Mouse (Mus musculus) kidney, embryonic 14.5 days (tissue): ENCODE results near the gene Hoxa1. TPM values are rescaled to one million over a fixed set of nuclear protein-coding genes. Genes with fewer than 3 reads are reported as not detected.

Experiments
- ATAC-seq: fragments of 200-750 bp; cut with Nextera tagmentation; 2 replicates; pipeline ENCODE4 v1.8.0; 2017; ENCODE audit warnings: moderate number of reproducible peaks, mild to moderate bottlenecking, moderate TSS enrichment, moderate library complexity; ENCODE audit not compliant: low FRiP score, low TSS enrichment
- H3K27ac ChIP-seq: fragments of 300-500 bp; sonication (generic); 2 replicates; pipeline ENCODE4 v1.5.1; 2014; ENCODE audit warnings: low read depth, mild to moderate bottlenecking, low read length, moderate library complexity, mixed read lengths
- H3K27me3 ChIP-seq: fragments of 300-500 bp; sonication (generic); 2 replicates; pipeline ENCODE4 v1.6.1; 2014; ENCODE audit warnings: mild to moderate bottlenecking, low read length; ENCODE audit not compliant: control insufficient read depth, insufficient read depth
- H3K36me3 ChIP-seq: fragments of 300-500 bp; sonication (generic); 2 replicates; pipeline ENCODE4 v1.6.1; 2014; ENCODE audit warnings: low read length, mixed read lengths; ENCODE audit not compliant: control insufficient read depth, insufficient read depth
- H3K4me1 ChIP-seq: fragments of 300-500 bp; sonication (generic); 2 replicates; pipeline ENCODE4 v1.6.1; 2014; ENCODE audit warnings: low read length, mixed read lengths; ENCODE audit not compliant: control insufficient read depth, insufficient read depth
- H3K4me2 ChIP-seq: fragments of 300-500 bp; sonication (generic); replicated peaks from 2 replicates; pipeline ENCODE4 v1.6.1; 2014; ENCODE audit warnings: low read depth, mild to moderate bottlenecking, low read length
- H3K4me3 ChIP-seq: fragments of 300-500 bp; sonication (generic); 2 replicates; pipeline ENCODE4 v1.5.1; 2014; ENCODE audit warnings: mild to moderate bottlenecking, low read length
- H3K9ac ChIP-seq: fragments of 300-500 bp; sonication (generic); 2 replicates; pipeline ENCODE4 v1.6.1; 2014; ENCODE audit warnings: low read depth, mild to moderate bottlenecking, low read length, moderate library complexity
- H3K9me3 ChIP-seq: fragments of 300-500 bp; sonication (generic); 2 replicates; pipeline ENCODE4 v1.6.1; 2016; ENCODE audit warnings: low read length; ENCODE audit not compliant: control insufficient read depth
- WGBS: fragments of 180-500 bp; shearing (Covaris S2); extraction: QIAGEN DNeasy Blood & Tissue Kit; methylation state at CpG from one replicate; pipeline ENCODE4 v1.1.7; 2014; 5-methylcytosine and 5-hydroxymethylcytosine counted together
- polyA plus RNA-seq: library from polyadenylated mRNA; unstranded; fragments of >200 nt; fragmentation: Nextera tagmentation; extraction: Ambion mirVana; gene quantifications from 2 replicates; pipeline ENCODE4 v1.2.1, GENCODE M21; 2014

Gene Hoxa1
- polyA plus RNA-seq, 1 experiment from 2014 or later = 0.64 TPM

DNA sequence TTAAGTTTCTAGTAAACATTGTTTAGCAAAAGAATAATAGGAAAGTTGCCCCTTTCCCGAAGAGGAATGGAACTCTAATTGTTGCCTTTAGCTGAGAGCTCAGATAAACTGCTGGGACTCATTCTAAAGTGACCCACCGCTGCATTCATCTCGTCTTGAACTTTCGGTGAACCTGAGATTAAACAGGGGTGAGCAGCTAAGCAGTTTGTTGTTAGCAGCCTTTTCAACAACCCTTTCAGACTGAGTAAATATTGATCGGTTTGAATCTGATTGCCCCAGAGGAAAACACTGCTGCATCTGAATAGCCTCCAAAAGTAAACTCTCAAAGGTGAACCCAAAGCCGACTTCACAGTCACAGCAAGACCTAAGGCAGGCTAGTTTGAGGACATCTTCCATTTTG lies 4.8 kb downstream of the Hoxa1 start:
- no peak overlapping the region for H3K27ac ChIP-seq
- no peak overlapping the region for H3K4me3 ChIP-seq
- WGBS = 11% methylated on average over 6 of the region's 6 CpGs
- peaks cover 3% of the 10 kb centered on the region; the same call in 1 of the 2 replicates for H3K4me1 ChIP-seq
- ATAC-seq = no peak
- no peaks in the 10 kb centered on the region for H3K36me3 ChIP-seq
- H3K4me2 ChIP-seq = no peak overlapping the region
- no peaks in the 10 kb centered on the region for H3K9me3 ChIP-seq
- no peak overlapping the region for H3K9ac ChIP-seq
- peaks cover 56% of the 10 kb centered on the region for H3K27me3 ChIP-seq

DNA sequence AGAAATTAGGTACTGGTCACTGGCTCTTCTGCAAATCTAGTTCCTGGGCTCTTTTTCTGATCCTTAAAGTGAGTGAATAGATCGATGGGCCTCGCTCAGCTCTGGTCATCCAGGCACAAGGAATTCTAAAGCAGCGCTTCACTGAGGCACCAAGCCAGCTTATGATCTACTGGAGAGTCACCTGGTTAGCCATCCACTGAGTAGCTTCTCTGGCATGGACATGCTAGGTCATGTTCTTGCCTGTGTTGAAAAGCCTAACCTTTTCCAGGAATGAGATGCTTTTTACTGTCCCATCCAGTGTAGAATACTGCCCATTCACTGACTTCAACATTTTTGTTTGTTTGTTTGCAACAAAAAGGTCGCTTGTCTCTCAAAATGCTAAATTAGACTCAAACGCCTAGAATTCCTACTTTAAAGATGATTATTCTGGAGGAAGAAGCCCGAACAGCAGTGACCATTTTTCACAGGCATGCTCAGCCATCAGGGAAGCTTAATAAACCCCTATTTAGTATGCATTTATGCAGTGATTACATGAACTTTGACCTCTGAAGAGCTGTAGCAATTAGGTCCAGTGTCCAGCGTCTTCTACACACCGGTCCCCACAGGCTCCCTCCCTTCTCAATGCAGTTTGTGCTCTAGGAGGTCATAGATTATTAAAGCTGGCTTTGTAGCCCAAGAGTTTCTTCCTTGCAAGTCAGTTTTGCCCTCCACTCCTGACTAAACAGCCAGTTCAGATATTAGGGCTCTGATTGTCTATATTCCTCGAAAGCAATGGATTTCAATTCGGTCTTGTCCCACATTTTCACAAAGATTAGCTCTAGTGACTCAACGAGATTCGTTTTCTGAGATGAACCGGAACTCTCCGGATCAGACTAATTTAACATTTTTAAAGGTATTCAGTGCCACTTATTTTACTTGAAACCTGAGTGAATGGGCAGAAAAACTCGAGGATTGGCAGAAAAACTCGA lies 5.6 kb downstream of the Hoxa1 start:
- Histone ChIP-seq H3K27me3 (peaks cover 53% of the 10 kb centered on the region), H3K9me3 (no peaks in the 10 kb centered on the region), H3K27ac (no peak overlapping the region), H3K4me3 (no peak overlapping the region), H3K36me3 (no peaks in the 10 kb centered on the region), H3K9ac (no peak overlapping the region), H3K4me1 (peaks cover 3% of the 10 kb centered on the region; the same call in 1 of the 2 replicates), H3K4me2 (no peak overlapping the region)
- 32% methylated on average over 16 of the region's 16 CpGs for WGBS
- ATAC-seq = no peak

DNA sequence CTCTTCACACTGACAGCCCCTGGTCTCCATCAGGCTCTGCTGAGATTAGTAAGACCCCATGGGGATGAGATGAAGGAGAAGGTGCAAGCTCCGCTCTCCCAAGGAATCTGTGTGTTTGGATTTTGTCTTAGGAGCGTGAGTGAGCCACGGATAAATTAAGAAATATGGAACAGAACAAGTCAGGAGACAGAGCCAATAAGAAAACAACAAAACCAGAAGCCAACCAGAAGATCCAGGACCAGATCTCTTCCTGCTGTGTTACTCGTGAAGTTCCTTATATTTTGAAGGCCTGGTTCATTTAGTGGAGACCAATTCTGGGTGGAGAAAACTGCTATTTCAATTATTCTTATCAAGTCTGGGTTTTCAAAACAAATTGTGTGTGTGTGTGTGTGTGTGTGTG lies 6.5 kb downstream of the Hoxa1 start:
- Histone ChIP-seq H3K27me3 (peaks cover 48% of the 10 kb centered on the region), H3K4me3 (no peak overlapping the region), H3K27ac (no peak overlapping the region), H3K9ac (no peak overlapping the region), H3K4me2 (no peak overlapping the region), H3K4me1 (peaks cover 3% of the 10 kb centered on the region; the same call in 1 of the 2 replicates), H3K9me3 (no peaks in the 10 kb centered on the region), H3K36me3 (no peaks in the 10 kb centered on the region)
- ATAC-seq = no peak
- WGBS = 59% methylated on average over 4 of the region's 4 CpGs

DNA sequence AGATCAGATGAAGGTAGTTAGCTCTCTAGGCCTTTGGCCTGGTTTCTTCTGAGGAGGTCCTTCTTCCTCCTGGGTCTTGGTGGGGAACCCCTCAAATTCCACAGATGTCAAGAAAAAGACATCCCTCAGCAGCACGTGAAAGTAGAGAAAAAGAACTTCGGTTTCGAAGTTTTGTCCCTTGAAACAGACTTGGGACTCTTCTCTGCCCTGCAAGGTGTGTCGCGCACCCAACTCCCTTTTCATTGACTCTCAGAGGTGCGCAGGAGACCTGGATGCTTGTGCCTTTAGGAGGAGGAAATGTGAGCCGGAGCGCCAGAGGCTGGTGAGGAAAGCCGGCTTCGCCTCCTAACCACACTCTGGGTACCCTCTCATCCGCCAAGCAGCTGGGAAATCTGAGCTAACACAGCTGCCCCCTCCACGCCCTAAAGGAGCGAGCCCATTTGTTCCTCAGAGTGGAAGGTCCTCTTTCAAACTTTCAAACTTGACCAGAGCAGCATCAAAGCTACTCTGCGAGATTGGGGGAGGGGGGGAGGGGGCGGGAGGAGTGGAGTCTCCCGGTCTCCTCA lies 7.6 kb downstream of the Hoxa1 start:
- 7% methylated on average over 16 of the region's 16 CpGs for WGBS
- no peak overlapping the region for H3K27ac ChIP-seq
- peaks cover 3% of the 10 kb centered on the region; the same call in 1 of the 2 replicates for H3K4me1 ChIP-seq
- peak; percentile 62; the same call in 1 of the 2 replicates for ATAC-seq
- no peaks in the 10 kb centered on the region for H3K9me3 ChIP-seq
- H3K9ac ChIP-seq = no peak overlapping the region
- no peaks in the 10 kb centered on the region for H3K36me3 ChIP-seq
- H3K4me3 ChIP-seq = no peak overlapping the region; the same call in 1 of the 2 replicates
- peak overlapping the region; percentile 25; the same call in 1 of the 2 replicates for H3K4me2 ChIP-seq
- H3K27me3 ChIP-seq = peaks cover 37% of the 10 kb centered on the region

DNA sequence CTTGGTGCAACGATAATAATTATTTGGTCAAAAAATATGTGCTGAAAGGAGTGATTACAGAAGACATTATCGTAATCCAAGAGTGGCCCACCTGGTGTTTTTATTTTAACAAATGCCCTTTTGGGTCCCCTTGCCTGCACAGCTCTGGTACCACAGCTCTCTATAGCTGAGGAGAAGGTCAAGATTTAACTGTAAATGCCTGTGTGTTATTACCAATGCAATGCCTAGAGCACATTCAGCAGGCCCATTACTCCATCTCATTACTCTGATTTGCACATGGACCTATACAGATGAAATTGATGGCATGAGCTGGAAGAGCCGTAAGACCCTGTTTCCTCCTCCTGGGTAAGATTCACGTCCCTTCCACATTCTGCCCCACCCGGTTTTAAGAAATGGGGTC lies 19.0 kb downstream of the Hoxa1 start:
- no peak overlapping the region for H3K27ac ChIP-seq
- no peaks in the 10 kb centered on the region for H3K36me3 ChIP-seq
- ATAC-seq = no peak
- H3K27me3 ChIP-seq = no peaks in the 10 kb centered on the region
- no peaks in the 10 kb centered on the region for H3K9me3 ChIP-seq
- H3K4me1 ChIP-seq = no peaks in the 10 kb centered on the region
- H3K9ac ChIP-seq = no peak overlapping the region
- no peak overlapping the region for H3K4me3 ChIP-seq
- 83% methylated on average over 5 of the region's 5 CpGs for WGBS
- H3K4me2 ChIP-seq = no peak overlapping the region

DNA sequence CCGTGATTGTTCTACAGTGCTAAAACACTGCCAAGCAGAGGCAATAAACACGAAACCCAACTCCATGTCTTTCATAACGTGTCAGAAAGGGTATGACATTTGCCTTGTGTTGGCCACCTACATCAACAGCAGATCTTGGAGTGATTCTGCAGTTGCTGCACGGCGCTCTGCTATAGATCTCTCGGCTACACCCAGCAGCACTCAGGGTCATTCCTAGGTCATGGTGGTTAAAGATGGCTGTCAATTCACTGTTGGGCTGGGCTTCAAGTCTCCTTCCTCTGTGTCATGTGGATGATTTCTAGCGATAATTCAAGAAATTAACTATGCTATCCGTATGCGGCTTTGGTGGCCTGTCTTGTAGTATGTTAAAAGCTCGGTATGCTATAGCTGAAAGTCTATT lies 19.5 kb downstream of the Hoxa1 start:
- ATAC-seq = no peak
- Histone ChIP-seq H3K4me1 (no peaks in the 10 kb centered on the region), H3K36me3 (no peaks in the 10 kb centered on the region), H3K27ac (no peak overlapping the region), H3K27me3 (no peaks in the 10 kb centered on the region), H3K9me3 (no peaks in the 10 kb centered on the region), H3K9ac (no peak overlapping the region), H3K4me3 (no peak overlapping the region), H3K4me2 (no peak overlapping the region)
- WGBS = 50% methylated on average over 10 of the region's 10 CpGs

DNA sequence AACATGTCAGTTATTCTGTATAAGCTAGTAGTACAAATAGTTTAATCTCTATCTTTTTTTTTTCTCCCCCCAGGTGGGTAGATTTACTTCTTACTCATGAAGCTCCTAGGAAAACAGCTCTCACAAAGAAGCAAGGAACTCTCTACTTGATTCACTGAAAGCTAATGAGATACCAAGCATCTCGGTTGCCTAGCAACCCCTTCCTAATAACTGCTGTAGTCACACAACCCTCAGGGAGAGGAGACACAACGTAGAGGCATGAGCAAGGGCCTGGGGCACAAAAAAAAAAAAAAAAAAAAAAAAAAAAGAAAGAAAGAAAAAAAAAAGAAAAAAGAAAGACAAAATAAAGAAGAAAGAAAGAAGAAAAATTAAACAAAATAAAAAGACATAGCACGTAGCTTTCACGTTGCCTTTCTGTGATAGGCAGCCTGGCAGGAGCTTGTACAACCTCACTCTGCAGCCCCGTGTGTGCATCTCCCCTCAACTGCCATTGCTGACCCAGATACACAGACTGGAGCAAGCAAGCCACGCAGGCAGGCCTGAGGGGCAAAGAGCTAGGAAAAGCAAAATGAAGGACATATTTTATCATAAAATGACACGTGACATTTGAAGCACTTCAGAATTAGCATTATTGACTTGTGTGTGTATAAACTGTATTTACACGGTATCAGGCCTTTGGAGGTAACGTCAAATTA lies 20.1 kb downstream of the Hoxa1 start:
- WGBS = 65% methylated on average over 9 of the region's 9 CpGs
- no peak for ATAC-seq

DNA sequence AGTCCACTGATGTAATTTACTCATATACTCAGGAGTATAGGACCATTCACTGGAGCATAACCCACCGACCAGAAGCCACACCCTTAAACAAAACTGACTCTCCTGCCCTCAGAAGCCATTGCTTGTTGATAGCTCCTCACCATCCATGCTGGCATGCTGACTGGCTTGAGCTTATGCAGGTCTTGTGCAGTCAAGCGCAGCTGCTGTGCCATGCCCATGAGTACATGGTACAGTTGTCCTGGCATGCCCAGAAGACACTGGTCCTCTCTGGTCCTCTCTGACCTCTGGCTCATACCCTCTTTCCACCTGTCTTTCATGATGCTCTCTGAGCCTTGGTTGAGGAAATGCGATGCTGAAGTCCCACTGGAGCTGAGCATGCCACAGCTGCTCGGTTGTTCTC lies 34.4 kb downstream of the Hoxa1 start:
- H3K4me1 ChIP-seq = peaks cover 8% of the 10 kb centered on the region; the same call in 1 of the 2 replicates
- no peak overlapping the region for H3K9ac ChIP-seq
- H3K27ac ChIP-seq = no peak overlapping the region
- H3K4me2 ChIP-seq = no peak overlapping the region
- WGBS = 66% methylated on average over 4 of the region's 4 CpGs
- peaks cover 4% of the 10 kb centered on the region; the same call in 1 of the 2 replicates for H3K9me3 ChIP-seq
- H3K4me3 ChIP-seq = no peak overlapping the region
- H3K27me3 ChIP-seq = no peaks in the 10 kb centered on the region
- ATAC-seq = 0 out of 2 replicates have a peak, but pooled peaks have one; percentile 28
- H3K36me3 ChIP-seq = no peaks in the 10 kb centered on the region

More for the DNA sequence above, 20.1 kb downstream of the Hoxa1 start:
- Histone ChIP-seq H3K9me3 (no peaks in the 10 kb centered on the region), H3K4me1 (no peaks in the 10 kb centered on the region), H3K4me2 (no peak overlapping the region), H3K27ac (no peak overlapping the region), H3K36me3 (no peaks in the 10 kb centered on the region), H3K27me3 (no peaks in the 10 kb centered on the region), H3K4me3 (no peak overlapping the region), H3K9ac (no peak overlapping the region)
